Mouse (Mus musculus) lung, postnatal 10 days (tissue): ENCODE measurements around the gene Ccdc22.

Experiments used
- DNase-seq: peaks from one replicate; pipeline ENCODE4 v3.0.0; 2021

Ccdc22 gene

GRCm38 (mm10) chrX:7573176-7574086 lies 31.9 kb downstream of the Ccdc22 start, which contains the start of gene Foxp3:
TSS of gene Foxp3 (plus strand) at chrX:7573644.
- DNase-seq = peak; percentile 50

- no peak for DNase-seq
These were observed 32.9 kb downstream of the Ccdc22 start for GRCm38 (mm10) chrX:7572466-7572865.

GRCm38 (mm10) chrX:7571565-7572136 lies 33.7 kb downstream of the Ccdc22 start:
- no peak for DNase-seq

- DNase-seq = no peak
These were observed 34.7 kb downstream of the Ccdc22 start for GRCm38 (mm10) chrX:7570481-7571175.

GRCm38 (mm10) chrX:7567491-7567890 lies 37.8 kb downstream of the Ccdc22 start:
- DNase-seq = no peak

- DNase-seq = peak; percentile 16
These were observed 39.0 kb downstream of the Ccdc22 start for GRCm38 (mm10) chrX:7566352-7566751.

- DNase-seq = no peak
These were observed 42.2 kb downstream of the Ccdc22 start for GRCm38 (mm10) chrX:7563076-7563475.

- DNase-seq = no peak
These were observed 51.8 kb downstream of the Ccdc22 start for GRCm38 (mm10) chrX:7553474-7553873.
